Mouse (Mus musculus) kidney, postnatal 0 days (tissue): ENCODE measurements around the gene Hcst. TPM values are rescaled to one million over a fixed set of nuclear protein-coding genes. Genes with fewer than 3 reads are reported as not detected.
A peak's percentile ranks its signal among the peaks of the same experiment; 100 is the strongest.

ENCODE experiments used
- ATAC-seq: fragments of 200-750 bp; cut with Nextera tagmentation; replicated peaks from 2 replicates; pipeline ENCODE4 v1.8.0; 2017; ENCODE audit warnings: low read depth, moderate number of reproducible peaks, moderate TSS enrichment, moderate library complexity; ENCODE audit not compliant: low FRiP score
- DNase-seq: peaks from one replicate; pipeline ENCODE4 v3.0.0-alpha.2; 2016; ENCODE audit warnings: low spot score
- H3K27ac ChIP-seq: fragments of 300-500 bp; sonication (generic); 2 replicates; pipeline ENCODE4 v1.5.1; 2014; ENCODE audit warnings: mild to moderate bottlenecking
- H3K27me3 ChIP-seq: fragments of 300-500 bp; sonication (generic); 2 replicates; pipeline ENCODE4 v1.6.1; 2014; ENCODE audit warnings: low read length, mixed read lengths; ENCODE audit not compliant: insufficient read depth
- H3K36me3 ChIP-seq: fragments of 300-500 bp; sonication (generic); 2 replicates; pipeline ENCODE4 v1.6.1; 2014; ENCODE audit warnings: low read length, mixed read lengths; ENCODE audit not compliant: insufficient read depth
- H3K4me1 ChIP-seq: fragments of 300-500 bp; sonication (generic); replicated peaks from 2 replicates; pipeline ENCODE4 v1.6.1; 2014; ENCODE audit warnings: antibody characterized with exemption, low read length, mixed read lengths; ENCODE audit not compliant: insufficient read depth
- H3K4me2 ChIP-seq: fragments of 300-500 bp; sonication (generic); 2 replicates; pipeline ENCODE4 v1.6.1; 2014; ENCODE audit warnings: mild to moderate bottlenecking, low read length, moderate library complexity, mixed read lengths
- H3K4me3 ChIP-seq: fragments of 300-500 bp; sonication (generic); replicated peaks from 2 replicates; pipeline ENCODE4 v1.5.1; 2014; ENCODE audit warnings: low read depth, low read length
- H3K9ac ChIP-seq: fragments of 300-500 bp; sonication (generic); 2 replicates; pipeline ENCODE4 v1.6.1; 2014; ENCODE audit warnings: low read depth, low read length
- H3K9me3 ChIP-seq: fragments of 300-500 bp; sonication (generic); replicated peaks from 2 replicates; pipeline ENCODE4 v1.6.1; 2016; ENCODE audit warnings: low read length, inconsistent platforms, mixed read lengths
- CTCF ChIP-seq: IDR thresholded peaks from 2 replicates; pipeline ENCODE4 v1.5.1; 2016; ENCODE audit warnings: antibody characterized with exemption, low read depth, mild to moderate bottlenecking, moderate library complexity
- WGBS: fragments of 180-500 bp; shearing (Covaris S2); extraction: QIAGEN DNeasy Blood & Tissue Kit; methylation state at CpG from one replicate; pipeline ENCODE4 v1.1.7; 2014; 5-methylcytosine and 5-hydroxymethylcytosine counted together
- polyA plus RNA-seq: library from polyadenylated mRNA; unstranded; fragments of >200 nt; fragmentation: Nextera tagmentation; extraction: Ambion mirVana; gene quantifications from 2 replicates; pipeline ENCODE4 v1.2.1, GENCODE M21; 2015

Hcst gene
- polyA plus RNA-seq, 1 experiment from 2014 or later = 2.1 TPM

DNA sequence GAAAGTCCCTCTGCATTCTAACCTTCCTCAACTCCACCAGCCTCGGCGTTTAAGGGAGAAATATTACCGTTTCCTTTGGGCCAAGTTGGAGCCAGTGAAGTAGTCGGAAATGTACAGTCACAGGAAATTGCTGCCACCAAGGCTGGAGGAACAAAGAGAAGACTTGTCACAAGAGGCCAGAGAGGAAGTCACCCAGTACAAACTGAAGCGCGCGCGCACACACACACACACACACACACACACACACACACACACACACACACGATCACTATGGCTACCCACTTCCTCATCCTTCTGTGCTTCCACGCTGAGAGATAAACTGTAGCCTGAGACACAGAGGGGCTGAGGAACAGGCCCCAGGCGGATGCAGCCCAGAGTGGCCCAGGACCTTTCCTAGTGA is 25.3 kb downstream of the Hcst start:
- Histone ChIP-seq H3K27ac (0 out of 2 replicates have a peak overlapping the region, but pooled peaks have one; percentile 48), H3K36me3 (no peaks in the 10 kb centered on the region), H3K9ac (no peak overlapping the region), H3K4me2 (no peak overlapping the region), H3K9me3 (no peaks in the 10 kb centered on the region), H3K4me1 (no peaks in the 10 kb centered on the region), H3K4me3 (no peak overlapping the region), H3K27me3 (no peaks in the 10 kb centered on the region)
- peak; percentile 61 for DNase-seq
- no peak for ATAC-seq
- TF ChIP-seq CTCF = no peak
- 37% methylated on average over 11 of the region's 11 CpGs for WGBS

DNA sequence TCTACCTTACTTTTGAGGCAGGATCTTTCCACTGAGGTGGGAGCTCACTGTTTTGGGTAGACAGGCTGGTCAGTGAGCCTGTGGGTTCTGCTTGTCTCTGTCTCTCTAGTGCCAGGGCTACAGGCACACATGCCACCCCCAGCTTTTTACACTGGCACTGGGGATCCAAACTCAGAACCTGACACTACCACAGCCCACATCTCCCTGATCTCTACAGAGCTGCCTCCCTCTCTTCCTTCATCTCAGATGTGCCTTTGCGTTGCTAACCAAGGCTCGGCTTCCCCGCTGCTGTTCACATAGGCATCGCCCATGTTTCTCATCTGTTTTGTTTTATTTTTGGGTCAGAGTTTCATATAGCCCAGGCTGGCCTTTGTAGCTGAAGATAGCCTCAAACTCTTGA is 26.0 kb downstream of the Hcst start:
- 88% methylated on average over 4 of the region's 4 CpGs for WGBS
- no peak overlapping the region for H3K9ac ChIP-seq
- no peak for DNase-seq
- no peaks in the 10 kb centered on the region for H3K36me3 ChIP-seq
- H3K9me3 ChIP-seq = no peaks in the 10 kb centered on the region
- H3K27me3 ChIP-seq = no peaks in the 10 kb centered on the region
- no peaks in the 10 kb centered on the region for H3K4me1 ChIP-seq
- ATAC-seq = no peak
- no peak overlapping the region for H3K4me3 ChIP-seq
- TF ChIP-seq CTCF = no peak
- H3K4me2 ChIP-seq = no peak overlapping the region
- H3K27ac ChIP-seq = peak overlapping the region; percentile 48; the same call in 1 of the 2 replicates

DNA sequence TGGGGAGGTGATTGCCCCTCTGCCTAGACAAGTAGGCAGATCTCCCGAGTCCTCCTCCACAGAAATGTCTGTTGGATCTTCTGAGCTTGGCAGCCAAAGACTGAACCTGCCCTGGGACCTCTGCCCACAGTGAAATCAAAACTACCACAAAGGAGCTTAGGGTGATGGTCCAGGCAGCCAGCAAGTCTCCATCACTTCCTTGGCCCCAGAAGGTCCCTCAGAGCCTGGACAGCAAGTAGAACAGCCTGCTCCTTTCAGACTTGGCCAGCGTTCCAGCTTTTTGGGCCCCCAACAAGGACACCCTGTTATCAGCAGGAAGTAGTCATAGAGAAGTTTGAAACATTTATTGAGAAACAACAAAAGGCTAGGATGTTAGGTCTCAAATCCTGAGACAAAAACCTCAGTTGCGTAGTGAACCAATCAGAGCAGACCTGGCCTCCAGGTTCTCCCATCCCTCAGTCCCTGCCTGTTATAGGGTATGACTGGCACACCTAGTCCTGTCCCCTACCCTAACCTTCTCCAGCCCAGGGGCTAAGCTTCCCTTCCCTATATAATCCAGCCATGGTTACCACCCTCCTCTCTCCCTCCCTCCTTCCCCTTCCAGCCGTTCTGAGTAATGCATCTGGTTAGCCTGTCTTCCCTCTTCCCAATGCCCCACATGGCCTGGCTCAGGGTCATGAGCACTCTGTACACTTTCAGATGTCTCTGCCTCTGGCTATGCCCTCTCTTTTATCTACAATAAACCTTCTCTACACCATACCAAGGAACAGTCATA is 26.7 kb downstream of the Hcst start:
- 65% methylated on average over 4 of the region's 4 CpGs for WGBS
- TF ChIP-seq CTCF = no peak
- H3K4me3 ChIP-seq = no peak overlapping the region

DNA sequence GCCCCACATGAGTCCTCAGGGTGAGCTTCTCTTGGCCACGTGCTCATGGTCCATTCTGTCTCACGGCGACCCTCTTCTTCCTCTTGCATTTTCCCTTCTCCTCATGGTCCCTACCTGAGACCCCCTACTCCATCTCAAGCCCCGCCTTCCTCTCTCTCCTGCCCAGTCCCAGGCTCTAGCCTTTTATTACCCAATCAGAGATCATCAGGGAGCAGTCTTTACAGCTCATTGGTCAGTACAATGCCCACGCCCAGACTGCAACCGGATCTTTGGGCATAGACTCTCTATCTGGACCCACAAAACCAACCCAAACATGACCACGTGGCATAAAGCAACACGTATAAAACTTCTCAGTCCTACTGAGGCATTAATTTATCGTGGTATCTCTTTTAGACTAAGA is 35.5 kb downstream of the Hcst start:
- H3K36me3 ChIP-seq = no peaks in the 10 kb centered on the region
- H3K9me3 ChIP-seq = no peaks in the 10 kb centered on the region
- H3K4me1 ChIP-seq = no peaks in the 10 kb centered on the region
- H3K4me3 ChIP-seq = no peak overlapping the region
- H3K9ac ChIP-seq = no peak overlapping the region
- H3K4me2 ChIP-seq = no peak overlapping the region
- no peak for TF ChIP-seq CTCF
- no peaks in the 10 kb centered on the region for H3K27me3 ChIP-seq
- 85% methylated on average over 9 of the region's 9 CpGs for WGBS
- no peak overlapping the region for H3K27ac ChIP-seq
- ATAC-seq = no peak
- DNase-seq = no peak

More for the DNA sequence above, 26.7 kb downstream of the Hcst start:
- H3K4me1 ChIP-seq = no peaks in the 10 kb centered on the region
- H3K4me2 ChIP-seq = no peak overlapping the region
- DNase-seq (no peak), ATAC-seq (no peak)
- H3K9ac ChIP-seq = no peak overlapping the region
- H3K9me3 ChIP-seq = no peaks in the 10 kb centered on the region
- no peaks in the 10 kb centered on the region for H3K27me3 ChIP-seq
- H3K27ac ChIP-seq = no peak overlapping the region
- no peaks in the 10 kb centered on the region for H3K36me3 ChIP-seq

DNA sequence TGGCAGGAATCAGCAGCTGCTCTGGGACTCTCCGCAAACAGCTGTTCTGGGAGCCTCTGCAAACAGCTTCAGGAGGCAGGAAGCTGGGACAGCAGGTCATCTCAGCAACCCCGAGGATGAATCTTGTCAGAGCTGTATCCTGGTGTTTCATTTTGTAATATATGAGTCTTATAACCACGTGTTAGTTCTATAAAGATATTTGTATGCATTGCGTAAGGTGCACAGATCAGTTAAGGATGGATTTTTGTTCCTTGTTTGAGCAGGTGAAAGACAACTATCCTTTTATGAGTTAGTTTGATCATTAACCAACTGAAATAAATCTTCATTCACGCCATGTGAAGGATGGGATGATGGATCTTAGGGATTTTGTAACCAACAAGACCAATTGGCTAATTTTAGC is 39.6 kb downstream of the Hcst start:
- 52% methylated on average over 5 of the region's 5 CpGs for WGBS

DNA sequence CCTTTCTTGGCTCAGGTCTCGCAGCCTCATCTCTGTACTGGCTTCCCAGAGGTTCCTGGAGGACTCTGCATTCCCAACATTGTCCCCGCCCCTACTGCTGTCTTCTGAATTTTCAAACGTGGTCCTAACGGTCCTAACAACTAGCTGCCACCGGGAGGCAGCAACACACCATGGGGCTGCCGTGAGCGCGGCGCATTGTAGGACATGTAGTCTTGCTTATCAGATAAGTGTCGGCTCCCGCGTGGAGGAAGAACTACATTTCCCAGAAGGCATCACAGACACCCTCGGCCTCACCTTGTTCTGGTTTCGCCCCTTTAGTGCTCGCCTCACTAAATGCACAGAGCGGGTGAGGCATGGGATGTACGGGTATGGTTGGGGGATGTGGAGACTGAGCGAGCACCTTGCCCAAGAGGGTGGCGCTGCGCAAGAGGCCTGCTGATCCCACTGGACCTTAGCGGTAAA is 46.1 kb downstream of the Hcst start:
- Histone ChIP-seq H3K27me3 (no peaks in the 10 kb centered on the region), H3K36me3 (no peaks in the 10 kb centered on the region), H3K9ac (peak overlapping the region; percentile 41; the same call in 1 of the 2 replicates), H3K4me2 (peak overlapping the region; percentile 60), H3K9me3 (no peaks in the 10 kb centered on the region), H3K27ac (no peak overlapping the region), H3K4me1 (no peaks in the 10 kb centered on the region), H3K4me3 (peak overlapping the region; percentile 38)
- ATAC-seq (peak; percentile 97), DNase-seq (peak; percentile 98)
- TF ChIP-seq CTCF = peak; percentile 98
- WGBS = under 1% methylated on average over 21 of the region's 21 CpGs

More for the DNA sequence above, 39.6 kb downstream of the Hcst start:
- Histone ChIP-seq H3K9me3 (no peaks in the 10 kb centered on the region), H3K9ac (no peak overlapping the region), H3K36me3 (no peaks in the 10 kb centered on the region), H3K4me3 (no peak overlapping the region), H3K4me1 (no peaks in the 10 kb centered on the region), H3K27ac (no peak overlapping the region), H3K27me3 (no peaks in the 10 kb centered on the region), H3K4me2 (no peak overlapping the region)
- no peak for TF ChIP-seq CTCF
- ATAC-seq (no peak), DNase-seq (no peak)

Other genes with a start within 250 kb of the Hcst start
- gene Cox7a1, start 235.7 kb downstream of the Hcst start, polyA plus RNA-seq = 32.9 and 43.0 TPM in 2 replicates
- 121 and 122 TPM in 2 replicates for gene Capns1, start 221.0 kb downstream of the Hcst start, polyA plus RNA-seq
- gene Polr2i, start 187.9 kb downstream of the Hcst start, polyA plus RNA-seq = 148 and 157 TPM in 2 replicates
- 176 and 179 TPM in 2 replicates for gene Tbcb, start 187.6 kb downstream of the Hcst start, polyA plus RNA-seq
- gene Ovol3, start 184.1 kb downstream of the Hcst start, polyA plus RNA-seq = not detected in 2 replicates
- 0.11 and 0.27 TPM in 2 replicates for gene Thap8, start 139.8 kb downstream of the Hcst start, polyA plus RNA-seq
- 2.7 and 3.4 TPM in 2 replicates for gene Wdr62, start 139.4 kb downstream of the Hcst start, polyA plus RNA-seq
- 22.7 and 23.3 TPM in 2 replicates for gene Clip3, start 128.1 kb downstream of the Hcst start, polyA plus RNA-seq
- gene Alkbh6, start 111.1 kb downstream of the Hcst start, polyA plus RNA-seq = 95.3 and 101 TPM in 2 replicates
- gene Syne4, start 105.0 kb downstream of the Hcst start, polyA plus RNA-seq = 79.0 and 88.4 TPM in 2 replicates
- not detected in 2 replicates for gene E130208F15Rik, start 98.1 kb downstream of the Hcst start, polyA plus RNA-seq
- 32.0 and 35.1 TPM in 2 replicates for gene Sdhaf1, start 96.0 kb downstream of the Hcst start, polyA plus RNA-seq
- gene Lrfn3, start 57.1 kb downstream of the Hcst start, polyA plus RNA-seq = 9.3 and 9.5 TPM in 2 replicates
- gene Tyrobp, start 6.1 kb downstream of the Hcst start, polyA plus RNA-seq = 41.9 and 47.3 TPM in 2 replicates
- 1.1 and 1.2 TPM in 2 replicates for gene Nfkbid, start 1.9 kb upstream of the Hcst start, polyA plus RNA-seq
- 24.1 and 25.4 TPM in 2 replicates for gene Aplp1, start 25.7 kb upstream of the Hcst start, polyA plus RNA-seq
- gene Kirrel2, start 37.8 kb upstream of the Hcst start, polyA plus RNA-seq = 0.65 and 1.5 TPM in 2 replicates
- gene Nphs1, start 38.5 kb upstream of the Hcst start, polyA plus RNA-seq = 3.8 and 4.3 TPM in 2 replicates
- gene Prodh2, start 73.8 kb upstream of the Hcst start, polyA plus RNA-seq = 22.9 and 34.1 TPM in 2 replicates
- gene Arhgap33, start 115.2 kb upstream of the Hcst start, polyA plus RNA-seq = 4.2 TPM in 2 replicates
- 15.8 and 17.7 TPM in 2 replicates for gene Hspb6, start 132.3 kb upstream of the Hcst start, polyA plus RNA-seq
- gene Proser3, start 132.4 kb upstream of the Hcst start, polyA plus RNA-seq = 5.2 and 5.6 TPM in 2 replicates
- gene Lin37, start 140.0 kb upstream of the Hcst start, polyA plus RNA-seq = 37.6 and 40.8 TPM in 2 replicates
- gene U2af1l4, start 143.4 kb upstream of the Hcst start, polyA plus RNA-seq = 100 and 102 TPM in 2 replicates
- 5.0 and 7.7 TPM in 2 replicates for gene Gm49396, start 143.5 kb upstream of the Hcst start, polyA plus RNA-seq
- gene Psenen, start 143.8 kb upstream of the Hcst start, polyA plus RNA-seq = 190 TPM in 2 replicates
- 2.4 and 2.5 TPM in 2 replicates for gene Igflr1, start 145.6 kb upstream of the Hcst start, polyA plus RNA-seq
- gene Kmt2b, start 168.9 kb upstream of the Hcst start, polyA plus RNA-seq = 4.9 and 5.9 TPM in 2 replicates
- 0.92 and 1.6 TPM in 2 replicates for gene Zbtb32, start 179.1 kb upstream of the Hcst start, polyA plus RNA-seq
- gene Upk1a, start 193.0 kb upstream of the Hcst start, polyA plus RNA-seq = 35.5 and 48.6 TPM in 2 replicates
- gene Cox6b1, start 206.3 kb upstream of the Hcst start, polyA plus RNA-seq = 1,603 and 1,723 TPM in 2 replicates
- not detected in 2 replicates for gene Etv2, start 216.0 kb upstream of the Hcst start, polyA plus RNA-seq
- 110 and 112 TPM in 2 replicates for gene Rbm42, start 230.5 kb upstream of the Hcst start, polyA plus RNA-seq
- gene Haus5, start 245.1 kb upstream of the Hcst start, polyA plus RNA-seq = 25.2 and 28.8 TPM in 2 replicates